Mouse (Mus musculus) urinary bladder, postnatal 10 days (tissue): Measurements from ENCODE around the gene Phactr4.

Experiments
- DNase-seq: peaks from one replicate; pipeline ENCODE4 v3.0.0; 2022; ENCODE audit warnings: low spot score

Phactr4 gene

GRCm38 (mm10) chr4:132411322-132412094 is 10.8 kb downstream of the Phactr4 start:
- DNase-seq = no peak

GRCm38 (mm10) chr4:132409587-132410229 is 12.6 kb downstream of the Phactr4 start:
- DNase-seq = no peak

GRCm38 (mm10) chr4:132406393-132407189 is 15.7 kb downstream of the Phactr4 start:
- no peak for DNase-seq

GRCm38 (mm10) chr4:132404588-132404987 is 17.7 kb downstream of the Phactr4 start:
- no peak for DNase-seq

DNA sequence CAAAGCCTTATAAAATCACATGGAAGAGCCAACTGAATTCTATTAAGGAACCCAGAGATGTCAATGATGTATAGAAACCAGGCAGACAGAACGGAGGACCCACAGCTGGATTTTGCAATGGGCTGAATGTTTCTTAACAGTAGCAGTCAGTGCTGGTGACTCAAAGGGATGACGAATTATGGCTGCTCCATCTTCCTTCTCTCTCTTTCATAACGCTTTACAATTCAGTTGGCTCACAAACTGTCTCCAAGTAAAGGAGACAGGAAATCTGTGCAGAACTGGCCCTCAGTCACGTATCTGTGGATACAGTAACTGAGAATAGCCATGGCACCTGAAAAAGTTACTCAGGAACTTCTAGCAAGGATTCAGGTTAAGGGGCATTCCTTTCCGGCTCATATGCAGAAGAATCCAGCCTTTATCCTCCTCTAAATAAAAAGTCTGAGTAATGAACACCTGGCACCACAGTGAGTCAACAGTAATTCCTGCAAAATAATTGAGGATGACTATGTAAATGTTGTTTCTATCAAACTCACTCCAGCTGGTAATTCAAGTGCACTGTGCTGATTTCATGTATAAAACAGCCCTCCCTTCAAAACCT is 19.1 kb downstream of the Phactr4 start:
- no peak for DNase-seq

DNA sequence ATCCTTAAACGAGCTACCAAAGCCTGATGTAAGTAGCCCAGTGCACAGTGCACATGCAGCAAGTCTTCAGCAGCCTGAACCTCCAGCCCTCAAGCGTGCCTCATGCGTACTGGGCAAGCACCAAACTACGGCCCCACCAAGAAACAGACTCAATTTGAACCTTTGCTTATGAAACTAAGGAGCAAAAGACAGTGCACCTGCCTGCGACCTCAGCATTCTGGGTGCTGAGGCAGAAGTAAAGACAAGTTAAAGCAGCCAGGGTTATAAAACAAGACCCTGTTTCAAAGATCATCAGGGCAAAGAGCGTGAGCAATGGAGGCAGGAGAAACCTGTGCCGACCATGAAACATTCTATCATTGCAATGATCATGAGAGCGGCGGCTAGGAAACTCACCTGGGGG is 21.3 kb downstream of the Phactr4 start:
- no peak for DNase-seq

- DNase-seq = no peak
These were observed 23.4 kb downstream of the Phactr4 start for GRCm38 (mm10) chr4:132398863-132399262.

- DNase-seq = no peak
These were observed 24.1 kb downstream of the Phactr4 start for GRCm38 (mm10) chr4:132398045-132398774.

- DNase-seq = no peak
These were observed 25.2 kb downstream of the Phactr4 start for GRCm38 (mm10) chr4:132397120-132397519.

- DNase-seq = no peak
These were observed 26.0 kb downstream of the Phactr4 start for GRCm38 (mm10) chr4:132396251-132396650.

- DNase-seq = no peak
These were observed 31.1 kb downstream of the Phactr4 start for GRCm38 (mm10) chr4:132391063-132391740.

DNA sequence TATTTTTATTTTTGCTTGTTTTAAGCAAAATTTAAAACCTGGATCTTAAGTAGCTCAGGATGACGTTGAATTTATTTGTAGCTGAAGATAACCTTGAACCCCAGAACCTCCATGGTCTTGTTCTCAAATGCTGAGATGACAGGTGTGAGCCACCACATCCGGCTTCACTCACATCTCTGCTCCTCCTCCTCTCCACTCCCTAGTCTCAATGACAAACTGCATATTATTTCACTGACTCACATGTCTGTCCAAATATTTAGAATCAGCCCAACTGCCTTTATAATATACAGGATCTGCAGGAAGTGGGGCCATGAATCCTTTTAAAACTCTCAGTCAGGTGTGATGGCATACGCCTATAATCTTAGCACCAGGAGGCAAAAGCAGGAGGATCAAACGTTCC is 33.0 kb downstream of the Phactr4 start:
- no peak for DNase-seq

DNA sequence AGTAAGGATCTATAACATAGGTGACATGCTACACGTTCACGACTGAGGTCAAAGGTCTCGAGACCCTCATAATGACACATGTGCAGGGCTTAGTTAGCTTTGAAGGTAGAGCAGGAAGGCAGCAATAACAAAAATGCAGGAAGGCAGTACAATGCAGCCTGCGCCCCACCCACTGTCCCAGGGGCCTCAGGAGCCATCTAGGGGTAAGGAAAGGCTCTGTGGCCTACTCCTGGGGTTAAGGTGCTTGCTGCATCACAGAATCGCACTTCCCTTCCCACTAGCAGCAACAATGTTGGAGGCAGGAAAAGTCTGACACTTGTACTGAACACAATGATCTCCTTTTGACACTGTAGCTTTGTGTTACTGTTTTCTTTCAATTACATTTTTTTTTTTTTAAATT is 34.7 kb downstream of the Phactr4 start:
- DNase-seq = no peak

DNA sequence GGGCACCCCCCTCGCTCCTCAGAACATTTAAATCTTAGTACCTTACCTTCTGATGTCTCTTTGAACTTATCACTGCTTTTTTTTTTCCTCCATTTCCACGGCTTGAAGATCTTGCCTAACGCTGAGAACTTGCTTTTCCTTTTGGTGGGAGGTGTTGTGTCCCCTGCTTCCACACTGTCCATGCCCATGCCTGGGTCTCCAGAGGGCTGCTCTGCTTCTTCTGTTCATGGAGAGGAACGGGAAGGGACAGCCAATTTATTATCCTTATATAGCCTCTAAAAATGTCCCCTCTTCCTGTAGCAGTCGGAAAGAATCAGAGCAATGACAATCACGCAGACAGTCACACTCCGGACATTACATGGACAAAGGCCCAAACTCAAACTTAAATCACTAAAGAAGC is 35.4 kb downstream of the Phactr4 start:
- no peak for DNase-seq

DNA sequence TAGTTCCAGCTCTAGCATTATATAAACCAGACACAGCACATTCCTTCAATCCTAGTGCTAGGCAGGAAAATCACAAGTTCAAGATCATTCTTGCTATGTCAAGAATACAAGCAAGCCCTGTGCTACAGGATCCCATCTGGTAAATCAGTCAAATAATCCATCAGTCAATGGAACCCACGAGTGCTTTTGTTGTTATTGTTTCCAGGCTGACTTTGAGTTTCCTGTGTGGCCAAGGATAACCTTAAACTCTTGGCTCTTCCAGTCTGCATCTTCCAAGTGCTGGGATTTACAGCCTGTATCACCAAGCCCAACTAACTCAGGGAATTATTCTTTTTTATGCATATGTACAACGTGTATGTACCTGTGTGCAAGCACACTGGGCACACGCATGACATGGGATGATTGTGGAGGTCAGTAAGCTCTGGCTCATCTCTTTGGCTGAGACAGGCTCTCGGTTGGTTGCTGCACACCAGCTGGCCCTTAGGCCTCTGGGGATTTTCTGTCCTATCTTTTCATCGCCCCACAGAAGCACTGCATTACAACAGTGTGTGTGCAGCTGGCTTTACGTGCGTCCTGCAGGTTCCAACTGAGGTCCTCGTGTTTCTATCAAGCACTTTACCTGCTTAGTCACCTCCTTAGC is 36.4 kb downstream of the Phactr4 start:
- DNase-seq = no peak

- DNase-seq = no peak
These were observed 38.8 kb downstream of the Phactr4 start for GRCm38 (mm10) chr4:132383455-132383854.

DNA sequence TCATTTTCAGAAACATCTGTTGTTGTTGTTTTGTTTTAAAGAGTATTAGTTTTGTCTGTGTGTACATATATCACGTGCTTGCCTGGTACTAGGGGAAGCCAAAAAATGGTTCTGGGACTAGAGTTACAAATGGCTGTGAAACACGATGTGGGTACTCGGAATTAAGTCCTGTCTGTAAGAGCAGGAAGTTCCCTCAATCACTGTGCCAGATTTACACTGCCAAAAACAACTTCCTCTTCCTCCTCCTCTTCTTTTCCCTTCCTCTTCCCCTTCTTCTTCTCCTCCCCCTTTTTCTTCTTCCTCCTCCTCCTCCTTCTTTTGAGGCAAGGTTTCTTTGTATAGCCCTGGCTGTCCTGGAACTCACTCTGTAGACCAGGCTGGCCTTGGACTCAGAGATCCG is 40.0 kb downstream of the Phactr4 start:
- no peak for DNase-seq

DNA sequence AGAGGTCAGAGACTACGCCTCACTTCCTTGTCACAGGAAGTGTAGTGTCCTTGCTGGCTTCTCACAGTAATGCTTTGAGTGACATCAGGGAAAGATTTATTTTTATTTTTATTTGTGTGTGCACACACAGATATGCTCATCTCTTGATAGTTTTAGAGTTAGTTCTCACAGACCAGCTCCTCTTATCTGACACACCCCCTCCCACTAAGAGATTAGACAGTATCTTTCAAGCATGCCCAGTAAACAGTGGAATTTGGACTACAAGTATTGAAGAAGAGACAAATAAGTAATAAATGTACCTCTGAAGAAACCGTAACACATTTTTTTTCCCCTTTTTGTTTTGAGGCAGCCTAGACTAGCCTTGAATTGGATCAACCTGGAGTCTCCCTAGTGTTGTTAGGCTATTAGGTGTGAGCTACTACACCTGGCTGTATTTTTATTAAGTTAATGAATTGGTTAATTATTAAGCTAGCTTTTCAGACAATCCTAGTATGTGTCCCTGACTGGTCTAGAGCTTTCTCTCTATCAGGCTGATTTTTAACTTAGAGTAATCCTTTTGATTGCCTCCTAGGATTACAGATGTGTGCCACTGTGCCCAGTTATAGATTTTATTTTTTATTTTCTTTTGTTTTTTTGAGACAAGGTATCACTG is 41.2 kb downstream of the Phactr4 start:
- DNase-seq = no peak

- DNase-seq = no peak
These were observed 48.5 kb downstream of the Phactr4 start for GRCm38 (mm10) chr4:132373820-132374219.
